Mouse (Mus musculus) CH12.LX (cell line): ENCODE measurements around the gene 1700028K03Rik. TPM values are rescaled to one million over a fixed set of nuclear protein-coding genes. Genes with fewer than 3 reads are reported as not detected.

Experiments
- DNase-seq: peaks from one replicate; pipeline ENCODE4 v3.0.0-alpha.2; 2013; ENCODE audit errors: extremely low read depth
- H3K27ac ChIP-seq: 2 replicates; pipeline ENCODE4 v1.5.1; 2012; ENCODE audit warnings: low read depth, mild to moderate bottlenecking, control low read depth, moderate library complexity; ENCODE audit not compliant: insufficient read depth
- H3K27me3 ChIP-seq: replicated peaks from 2 replicates; pipeline ENCODE3; 2012; ENCODE audit warnings: inconsistent platforms
- H3K36me3 ChIP-seq, 2 experiments: replicated peaks in 1 of 2; 2 replicates each; pipeline versions ENCODE3 to v1.6.1; 2012; ENCODE audit warnings: inconsistent platforms in 1 of 2, low read length in 1 of 2, mild to moderate bottlenecking in 1 of 2, mixed read lengths in 1 of 2, moderate library complexity in 1 of 2; ENCODE audit not compliant: control insufficient read depth in 1 of 2, insufficient read depth in 1 of 2
- H3K4me1 ChIP-seq, 2 experiments: 2 replicates each; pipeline ENCODE4 v1.6.1; 2012; ENCODE audit warnings: inconsistent platforms in 1 of 2, moderate library complexity in 1 of 2; ENCODE audit not compliant: insufficient read depth in 2 of 2, control insufficient read depth in 1 of 2
- H3K4me2 ChIP-seq: 2 replicates; pipeline ENCODE4 v1.6.1; 2012; ENCODE audit warnings: low read depth, mild to moderate bottlenecking, control low read depth; ENCODE audit not compliant: poor library complexity, insufficient read depth, severe bottlenecking
- H3K4me3 ChIP-seq, 3 experiments: fragments of 150-350 bp in 1 of 3; sonication (generic) in 1 of 3; replicated peaks in 1 of 3; 2 replicates each; pipeline versions ENCODE3 to v1.5.1; 2011 to 2012; ENCODE audit warnings: low read depth in 2 of 3, low read length in 2 of 3, mild to moderate bottlenecking in 2 of 3, moderate library complexity in 2 of 3, control low read depth in 1 of 3, improper control_type of control experiment in 1 of 3, inconsistent platforms in 1 of 3, mixed read lengths in 1 of 3; ENCODE audit not compliant: poor library complexity in 1 of 3
- H3K79me2 ChIP-seq: replicated peaks from 2 replicates; pipeline ENCODE4 v1.6.1; 2012; ENCODE audit warnings: mild to moderate bottlenecking, moderate library complexity; ENCODE audit not compliant: control insufficient read depth, poor library complexity, insufficient read depth, severe bottlenecking; ENCODE audit errors: extremely low read depth
- H3K9ac ChIP-seq: 2 replicates; pipeline ENCODE4 v1.6.1; 2012; ENCODE audit warnings: low read depth, mild to moderate bottlenecking, control low read depth, moderate library complexity; ENCODE audit not compliant: insufficient read depth
- H3K9me3 ChIP-seq: replicated peaks from 2 replicates; pipeline ENCODE3; 2012; ENCODE audit warnings: low read length, inconsistent platforms, mixed read lengths
- CHD1 ChIP-seq: IDR thresholded peaks from 2 replicates; pipeline ENCODE4 v1.6.1; 2012; ENCODE audit warnings: low read depth, low read length, improper control_type of control experiment, inconsistent platforms
- CHD2 ChIP-seq: IDR thresholded peaks from 2 replicates; pipeline ENCODE4 v1.6.1; 2011; ENCODE audit warnings: low read length, improper control_type of control experiment
- E2F4 ChIP-seq: IDR thresholded peaks from 2 replicates; pipeline ENCODE4 v1.6.1; 2011; ENCODE audit warnings: low read depth, low read length, improper control_type of control experiment; ENCODE audit not compliant: insufficient replicate concordance
- ELF1 ChIP-seq: IDR thresholded peaks from 2 replicates; pipeline ENCODE4 v1.6.1; 2014; ENCODE audit warnings: low read depth, mild to moderate bottlenecking, inconsistent platforms, low read length, improper control_type of control experiment
- ETS1 ChIP-seq: conservative IDR thresholded peaks from 2 replicates; pipeline ENCODE4 v1.6.1; 2012; ENCODE audit warnings: low read depth, mild to moderate bottlenecking, inconsistent platforms, low read length, improper control_type of control experiment, moderate library complexity
- HCFC1 ChIP-seq: IDR thresholded peaks from 2 replicates; pipeline ENCODE4 v1.6.1; 2012; ENCODE audit warnings: low read depth, mild to moderate bottlenecking, inconsistent platforms, low read length, improper control_type of control experiment
- JUN ChIP-seq: IDR thresholded peaks from 2 replicates; pipeline ENCODE4 v1.6.1; 2011; ENCODE audit warnings: low read depth, mild to moderate bottlenecking, low read length, improper control_type of control experiment, moderate library complexity; ENCODE audit not compliant: insufficient read depth
- JUND ChIP-seq: conservative IDR thresholded peaks from 2 replicates; pipeline ENCODE4 v1.6.1; 2011; ENCODE audit warnings: low read depth, low read length, improper control_type of control experiment
- KAT2A ChIP-seq: IDR thresholded peaks from 2 replicates; pipeline ENCODE4 v1.6.1; 2012; ENCODE audit warnings: low read length, improper control_type of control experiment, inconsistent platforms; ENCODE audit not compliant: insufficient replicate concordance
- MAFK ChIP-seq: IDR thresholded peaks from 2 replicates; pipeline ENCODE4 v1.6.1; 2011; ENCODE audit warnings: low read length, improper control_type of control experiment; ENCODE audit not compliant: insufficient replicate concordance
- MAX ChIP-seq: IDR thresholded peaks from 2 replicates; pipeline ENCODE4 v1.6.1; 2011; ENCODE audit warnings: low read length, improper control_type of control experiment
- MAZ ChIP-seq: IDR thresholded peaks from 2 replicates; pipeline ENCODE4 v1.6.1; 2012; ENCODE audit warnings: low read depth, mild to moderate bottlenecking, inconsistent platforms, low read length, improper control_type of control experiment, moderate library complexity
- NELFE ChIP-seq: IDR thresholded peaks from 2 replicates; pipeline ENCODE4 v1.6.1; 2011; ENCODE audit warnings: low read depth, low read length, improper control_type of control experiment
- PAX5 ChIP-seq: IDR thresholded peaks from 2 replicates; pipeline ENCODE4 v1.6.1; 2012; ENCODE audit warnings: low read length, inconsistent platforms, mixed read lengths
- POLR2AphosphoS2 ChIP-seq: IDR thresholded peaks from 2 replicates; pipeline ENCODE4 v1.6.1; 2011; ENCODE audit warnings: low read depth, low read length, improper control_type of control experiment
- RAD21 ChIP-seq: IDR thresholded peaks from 2 replicates; pipeline ENCODE4 v1.6.1; 2011; ENCODE audit warnings: low read depth, mild to moderate bottlenecking, low read length, improper control_type of control experiment, moderate library complexity
- RCOR1 ChIP-seq: conservative IDR thresholded peaks from 2 replicates; pipeline ENCODE4 v1.6.1; 2012; ENCODE audit warnings: low read depth, mild to moderate bottlenecking, inconsistent platforms, low read length, improper control_type of control experiment
- SIN3A ChIP-seq: IDR thresholded peaks from 2 replicates; pipeline ENCODE4 v1.6.1; 2012; ENCODE audit warnings: low read length, improper control_type of control experiment, inconsistent platforms
- SMC3 ChIP-seq: IDR thresholded peaks from 2 replicates; pipeline ENCODE4 v1.6.1; 2011; ENCODE audit warnings: low read depth, low read length, improper control_type of control experiment
- TCF12 ChIP-seq: IDR thresholded peaks from 2 replicates; pipeline ENCODE4 v1.6.1; 2014; ENCODE audit warnings: low read depth, mild to moderate bottlenecking, inconsistent platforms, low read length, improper control_type of control experiment
- UBTF ChIP-seq: IDR thresholded peaks from 2 replicates; pipeline ENCODE4 v1.6.1; 2012; ENCODE audit warnings: low read depth, mild to moderate bottlenecking, inconsistent platforms, low read length, improper control_type of control experiment, moderate library complexity
- USF2 ChIP-seq: conservative IDR thresholded peaks from 2 replicates; pipeline ENCODE4 v1.6.1; 2011; ENCODE audit warnings: low read depth, low read length, improper control_type of control experiment
- ZKSCAN1 ChIP-seq: IDR thresholded peaks from 2 replicates; pipeline ENCODE4 v1.6.1; 2012; ENCODE audit warnings: low read depth, inconsistent platforms, low read length, improper control_type of control experiment, borderline replicate concordance
- ZNF384 ChIP-seq: IDR thresholded peaks from 2 replicates; pipeline ENCODE4 v1.6.1; 2012; ENCODE audit warnings: low read depth, low read length, improper control_type of control experiment, inconsistent platforms
- dilution Hi-C: fragments of 300-500 bp; cut with MboI; formaldehyde crosslinking; loops from 2 replicates; pipeline ENCODE4 v1.14.3; 2020; ENCODE audit warnings: low sequenced_read_pairs; ENCODE audit not compliant: extremely low pct_unique_long_range_greater_than_20kb, extremely low pct_ligation_motif_present
- in situ Hi-C: fragments of 300-500 bp; cut with MboI; formaldehyde crosslinking; loops from 3 replicates; pipeline ENCODE4 v1.14.3; 2019; ENCODE audit warnings: low sequenced_read_pairs, low pct_ligation_motif_present, low pct_unique_long_range_greater_than_20kb, mixed read lengths
- polyA plus RNA-seq: library from polyadenylated mRNA; unstranded; fragments of >175 nt; gene quantifications from 2 replicates; pipeline ENCODE4 v1.2.1, GENCODE M21; 2012; ENCODE audit warnings: low read depth; ENCODE audit not compliant: insufficient read length
- total RNA-seq, 2 experiments: library from RNA; depleted of rRNA; stranded (reverse); fragments of 300-350 nt in 1 of 2; fragments of >200 nt in 1 of 2; gene quantifications; 2 replicates each; pipeline ENCODE4 v1.2.3; 2012 to 2014

1700028K03Rik gene
- total and polyA plus RNA-seq, 3 experiments, result not detected

GRCm38 (mm10) chr5:107507321-107507720 lies 27.2 kb upstream of the 1700028K03Rik start, which contains the start of gene Gm42669:
TSS of gene Gm42669 (plus strand) at chr5:107507621.
- no peaks in the 10 kb centered on the region for H3K4me1 ChIP-seq
- no peak for DNase-seq
- no peak for TF ChIP-seq JUN
- TF ChIP-seq PAX5, result no peak
- TF ChIP-seq USF2, result no peak
- TF ChIP-seq MAFK, result no peak
- TF ChIP-seq CHD1, result no peak
- TF ChIP-seq KAT2A, result no peak
- TF ChIP-seq ZNF384, result no peak
- TF ChIP-seq ELF1, result no peak
- no peak for TF ChIP-seq NELFE
- no peak for TF ChIP-seq ZKSCAN1
- no peak for TF ChIP-seq CHD2
- TF ChIP-seq TCF12, result no peak
- H3K4me3 ChIP-seq, result no peak within 1 kb of the TSS
- no peak within 1 kb of the TSS for H3K4me2 ChIP-seq
- H3K27ac ChIP-seq, result no peak within 1 kb of the TSS
- no peak within 1 kb of the TSS for H3K9ac ChIP-seq
- in situ Hi-C loops, result loop anchor here (25.0 kb wide), 1 partner anchor 520 kb away; no protein-coding TSS in a partner anchor
- no peaks in the 10 kb centered on the region for H3K9me3 ChIP-seq
- peaks cover 28 to 46% of the 10 kb centered on the region in 2 experiments for H3K36me3 ChIP-seq
- no peaks in the 10 kb centered on the region for H3K79me2 ChIP-seq
- no peaks in the 10 kb centered on the region for H3K27me3 ChIP-seq
- dilution Hi-C loops, result no loop called here

DNA sequence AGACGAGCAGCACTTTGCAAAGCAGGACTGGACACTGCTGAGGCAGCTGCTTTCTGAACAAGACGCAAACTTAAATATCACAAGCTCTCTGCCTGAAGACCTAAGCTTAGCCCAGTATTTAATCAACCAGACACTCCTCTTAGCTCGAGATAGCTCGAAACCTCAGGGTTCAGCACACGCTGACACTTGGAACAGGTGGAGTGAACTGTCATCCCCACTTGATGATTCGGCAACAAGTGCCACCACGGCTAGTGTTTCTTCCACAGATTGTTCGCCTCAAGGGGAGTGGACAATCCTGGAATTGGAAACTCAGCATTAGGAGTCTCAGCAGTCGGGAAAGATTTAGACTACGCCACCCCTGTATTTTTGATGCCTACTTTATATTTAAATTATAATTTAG lies 24.0 kb upstream of the 1700028K03Rik start:
- no peak for TF ChIP-seq MAFK
- TF ChIP-seq HCFC1, result no peak
- TF ChIP-seq CHD1, result no peak
- TF ChIP-seq SMC3, result no peak
- TF ChIP-seq RCOR1, result no peak
- TF ChIP-seq ETS1, result no peak
- TF ChIP-seq SIN3A, result no peak
- no peak for TF ChIP-seq UBTF
- TF ChIP-seq MAZ, result no peak
- no peak for TF ChIP-seq JUN
- TF ChIP-seq RAD21, result no peak
- TF ChIP-seq ZKSCAN1, result no peak
- TF ChIP-seq POLR2AphosphoS2, result no peak
- no peak for TF ChIP-seq E2F4
- no peak for TF ChIP-seq ZNF384
- TF ChIP-seq MAX, result no peak
- no peak for TF ChIP-seq JUND
- TF ChIP-seq NELFE, result no peak
- TF ChIP-seq USF2, result no peak
- Histone ChIP-seq H3K27me3 (no peaks in the 10 kb centered on the region), H3K4me1 (peaks cover 5 to 7% of the 10 kb centered on the region in 2 experiments; a peak in 3 of 4 replicates), H3K79me2 (no peaks in the 10 kb centered on the region), H3K36me3 (peaks cover 19 to 30% of the 10 kb centered on the region in 2 experiments), H3K4me2 (no peak overlapping the region), H3K4me3 (no peak overlapping the region), H3K9ac (no peak overlapping the region), H3K27ac (no peak overlapping the region), H3K9me3 (no peaks in the 10 kb centered on the region)
- DNase-seq, result no peak
- in situ Hi-C loops (loop anchor here (25.0 kb wide), 1 partner anchor 523 kb away; no protein-coding TSS in a partner anchor), dilution Hi-C loops (no loop called here)
